Mouse (Mus musculus) liver, embryonic 14.5 days (tissue): ENCODE results near the gene Ptcra. TPM values are rescaled to one million over a fixed set of nuclear protein-coding genes. Genes with fewer than 3 reads are reported as not detected.

Source experiments
- ATAC-seq: fragments of 200-750 bp; cut with Nextera tagmentation; 2 replicates; pipeline ENCODE4 v1.8.0; 2017; ENCODE audit warnings: moderate number of reproducible peaks, mild to moderate bottlenecking, moderate library complexity; ENCODE audit not compliant: insufficient read depth
- DNase-seq, 3 experiments: peaks; one replicate each; pipeline ENCODE4 v3.0.0-alpha.2; 2012 to 2013; ENCODE audit warnings: low read depth in 3 of 3, low spot score in 3 of 3
- H3K27ac ChIP-seq: fragments of 300-500 bp; sonication (generic); 2 replicates; pipeline ENCODE4 v1.5.1; 2014; ENCODE audit warnings: moderate library complexity, mild to moderate bottlenecking, control low read depth, inconsistent platforms
- H3K27me3 ChIP-seq: fragments of 300-500 bp; sonication (generic); 2 replicates; pipeline ENCODE4 v1.6.1; 2014; ENCODE audit warnings: mild to moderate bottlenecking, low read length, moderate library complexity; ENCODE audit not compliant: control insufficient read depth, insufficient read depth
- H3K36me3 ChIP-seq: fragments of 300-500 bp; sonication (generic); replicated peaks from 2 replicates; pipeline ENCODE4 v1.6.1; 2014; ENCODE audit warnings: low read depth; ENCODE audit not compliant: control insufficient read depth, insufficient read depth
- H3K4me1 ChIP-seq, 2 experiments: fragments of 200-500 bp in 1 of 2; fragments of 300-500 bp in 1 of 2; sonication (generic) in 1 of 2; replicated peaks; 2 replicates each; pipeline ENCODE4 v1.6.1; 2012 to 2014; ENCODE audit warnings: antibody characterized with exemption in 1 of 2, inconsistent platforms in 1 of 2, low read length in 1 of 2; ENCODE audit not compliant: control insufficient read depth in 2 of 2, insufficient read depth in 2 of 2
- H3K4me2 ChIP-seq: fragments of 300-500 bp; sonication (generic); 2 replicates; pipeline ENCODE4 v1.6.1; 2014; ENCODE audit warnings: low read depth, mild to moderate bottlenecking, control low read depth, moderate library complexity
- H3K4me3 ChIP-seq, 2 experiments: fragments of 200-500 bp in 1 of 2; fragments of 300-500 bp in 1 of 2; sonication (generic) in 1 of 2; 2 replicates each; pipeline ENCODE4 v1.5.1; 2012 to 2014; ENCODE audit warnings: low read depth in 2 of 2, low read length in 2 of 2, mild to moderate bottlenecking in 2 of 2, control low read depth in 1 of 2, inconsistent platforms in 1 of 2, moderate library complexity in 1 of 2; ENCODE audit not compliant: insufficient read depth in 1 of 2
- H3K9ac ChIP-seq: fragments of 300-500 bp; sonication (generic); replicated peaks from 2 replicates; pipeline ENCODE4 v1.6.1; 2014; ENCODE audit warnings: mild to moderate bottlenecking, control low read depth, moderate library complexity
- H3K9me3 ChIP-seq: fragments of 300-500 bp; sonication (generic); 2 replicates; pipeline ENCODE4 v1.6.1; 2016; ENCODE audit warnings: low read length, mixed read lengths; ENCODE audit not compliant: control insufficient read depth
- CTCF ChIP-seq: IDR thresholded peaks from 2 replicates; pipeline ENCODE4 v1.5.1; 2016; ENCODE audit warnings: antibody characterized with exemption, low read depth, control low read depth
- EP300 ChIP-seq: IDR thresholded peaks from 2 replicates; pipeline ENCODE4 v1.6.1; 2016; ENCODE audit warnings: antibody characterized with exemption, low read depth
- WGBS: fragments of 180-500 bp; shearing (Covaris S2); extraction: QIAGEN DNeasy Blood & Tissue Kit; methylation state at CpG from one replicate; pipeline ENCODE4 v1.1.7; 2014; ENCODE audit not compliant: insufficient replicate concordance; 5-methylcytosine and 5-hydroxymethylcytosine counted together
- polyA plus RNA-seq, 2 experiments: library from polyadenylated mRNA; depleted of rRNA in 1 of 2; stranded (reverse) in 1 of 2; unstranded in 1 of 2; fragments of >200 nt; fragmentation: Nextera tagmentation in 1 of 2; extraction: Ambion mirVana in 1 of 2; gene quantifications; 2 replicates each; pipeline versions ENCODE4 v1.2.1 to v1.2.3; 2012 to 2014

The Ptcra gene
- polyA plus RNA-seq, 2 experiments: 0.04 to 0.10 TPM

DNA sequence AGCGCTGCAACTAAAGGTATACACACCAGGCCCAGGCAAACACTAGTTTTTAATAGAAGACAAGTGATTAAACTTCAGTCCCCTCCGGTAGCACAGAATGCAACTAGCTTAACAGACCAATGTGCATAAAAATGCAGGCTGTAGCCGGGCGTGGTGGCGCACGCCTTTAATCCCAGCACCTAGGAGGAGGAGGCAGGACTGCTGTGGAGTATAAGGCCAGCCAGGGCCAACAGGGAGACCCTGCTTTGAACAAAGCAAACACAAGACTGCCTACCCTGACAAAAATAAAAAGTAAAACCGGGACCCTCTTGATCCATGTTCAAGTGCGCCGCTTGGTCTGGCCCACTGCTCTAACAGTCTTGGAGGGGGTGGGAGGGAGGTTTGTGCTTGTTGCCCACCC lies 11.6 kb upstream of the Ptcra start:
- TF ChIP-seq EP300 (no peak), CTCF (no peak)
- no peak for DNase-seq
- peaks cover 54% of the 10 kb centered on the region for H3K36me3 ChIP-seq
- H3K4me3 ChIP-seq: no peak overlapping the region
- no peak overlapping the region for H3K27ac ChIP-seq
- H3K4me2 ChIP-seq: no peak overlapping the region
- no peak overlapping the region for H3K9ac ChIP-seq
- peaks cover 0 to 7% of the 10 kb centered on the region in 2 experiments; a peak in 2 of 4 replicates for H3K4me1 ChIP-seq
- ATAC-seq: no peak
- WGBS: 88% methylated on average over 9 of the region's 9 CpGs
- no peaks in the 10 kb centered on the region for H3K9me3 ChIP-seq
- no peaks in the 10 kb centered on the region for H3K27me3 ChIP-seq

GRCm38 (mm10) chr17:46774131-46774472 lies 10.6 kb upstream of the Ptcra start:
- Histone ChIP-seq H3K4me3 (peak overlapping the region in 1 of 2 experiments; percentile 86; a peak in 2 of 4 replicates), H3K4me1 (peaks cover 0 to 7% of the 10 kb centered on the region in 2 experiments; a peak in 2 of 4 replicates), H3K4me2 (peak overlapping the region; percentile 82), H3K27ac (no peak overlapping the region), H3K9ac (peak overlapping the region; percentile 18; the same call in 1 of the 2 replicates), H3K9me3 (no peaks in the 10 kb centered on the region), H3K36me3 (peaks cover 44% of the 10 kb centered on the region), H3K27me3 (no peaks in the 10 kb centered on the region)
- TF ChIP-seq CTCF: no peak
- no peak for TF ChIP-seq EP300
- DNase-seq: no peak
- ATAC-seq: no peak
- WGBS: 52% methylated on average over 2 of the region's 2 CpGs

- Histone ChIP-seq H3K4me2 (peak overlapping the region; percentile 82), H3K4me3 (peak overlapping the region; percentile 86 to 89), H3K36me3 (peaks cover 38% of the 10 kb centered on the region), H3K9me3 (no peaks in the 10 kb centered on the region), H3K27me3 (no peaks in the 10 kb centered on the region), H3K27ac (peak overlapping the region; percentile 43), H3K9ac (peak overlapping the region; percentile 85), H3K4me1 (peaks cover 0 to 7% of the 10 kb centered on the region in 2 experiments; a peak in 2 of 4 replicates)
- TF ChIP-seq EP300: no peak
- TF ChIP-seq CTCF: peak; percentile 49; the same call in 1 of the 2 replicates
- DNase-seq: peak in 1 of 3 experiments; percentile 33
- peak; percentile 23; the same call in 1 of the 2 replicates for ATAC-seq
- WGBS: 7% methylated on average over 19 of the region's 20 CpGs
Observed at GRCm38 (mm10) chr17:46773278-46774130, 10.0 kb upstream of the Ptcra start.

- under 1% methylated on average over 50 of the region's 50 CpGs for WGBS
- TF ChIP-seq CTCF (no peak), EP300 (no peak)
- ATAC-seq (peak; percentile 82), DNase-seq (peak; percentile 64 to 74 (median 70))
- Histone ChIP-seq H3K36me3 (peaks cover 30% of the 10 kb centered on the region), H3K4me2 (peak within 1 kb of the TSS; percentile 82), H3K9ac (peak within 1 kb of the TSS; percentile 85), H3K27me3 (no peaks in the 10 kb centered on the region), H3K4me1 (peaks cover 0 to 7% of the 10 kb centered on the region in 2 experiments; a peak in 2 of 4 replicates), H3K27ac (peak within 1 kb of the TSS; percentile 43), H3K9me3 (no peaks in the 10 kb centered on the region), H3K4me3 (peak within 1 kb of the TSS; percentile 86 to 89)
Observed at GRCm38 (mm10) chr17:46772404-46773277, 9.1 kb upstream of the Ptcra start, which contains the start of gene 2310039H08Rik. Gene 2310039H08Rik (plus strand): TSS chr17:46772635.
